Mouse (Mus musculus) layer of hippocampus, postnatal 10 days (tissue): Measurements from ENCODE around the gene Actr5. TPM values are rescaled to one million over a fixed set of nuclear protein-coding genes. Genes with fewer than 3 reads are reported as not detected.
A peak's percentile ranks its signal among the peaks of the same experiment; 100 is the strongest.

Source experiments
- DNase-seq, 2 experiments: peaks; one replicate each; pipeline ENCODE4 v3.0.0; 2021; ENCODE audit warnings: low spot score in 2 of 2
- total RNA-seq, 2 experiments: library from RNA; stranded (reverse); gene quantifications; 2 replicates each; pipeline ENCODE4 v1.2.3; 2021

Actr5 gene
- total RNA-seq, 2 experiments from 2014 or later = 10.3 to 11.9 TPM

DNA sequence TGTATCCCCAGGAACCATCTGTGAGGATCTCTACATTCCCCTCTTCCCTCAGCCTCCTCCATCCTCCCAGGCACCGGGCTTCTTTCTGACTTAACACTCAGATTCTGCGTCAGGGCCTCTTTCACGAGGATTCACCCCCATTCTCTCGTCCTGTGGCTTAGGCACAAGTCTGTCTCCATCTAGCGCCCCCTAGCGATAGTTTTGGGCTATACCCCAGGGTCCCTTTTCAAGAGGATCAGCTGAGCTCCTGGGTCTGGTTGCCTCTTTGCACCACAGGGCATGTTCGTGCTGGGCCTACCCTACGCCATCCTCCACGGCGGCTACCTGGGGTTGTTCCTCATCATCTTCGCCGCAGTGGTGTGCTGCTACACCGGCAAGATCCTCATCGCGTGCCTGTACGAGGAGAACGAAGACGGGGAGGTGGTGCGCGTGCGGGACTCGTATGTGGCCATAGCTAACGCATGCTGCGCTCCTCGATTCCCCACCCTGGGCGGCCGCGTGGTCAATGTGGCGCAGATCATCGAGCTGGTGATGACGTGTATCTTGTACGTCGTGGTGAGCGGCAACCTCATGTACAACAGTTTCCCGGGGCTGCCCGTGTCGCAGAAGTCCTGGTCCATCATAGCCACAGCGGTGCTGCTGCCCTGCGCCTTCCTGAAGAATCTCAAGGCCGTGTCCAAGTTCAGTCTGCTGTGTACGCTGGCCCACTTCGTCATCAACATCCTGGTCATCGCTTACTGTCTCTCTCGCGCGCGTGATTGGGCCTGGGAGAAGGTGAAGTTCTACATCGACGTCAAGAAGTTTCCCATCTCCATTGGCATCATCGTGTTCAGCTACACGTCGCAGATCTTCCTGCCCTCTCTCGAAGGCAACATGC lies 10.9 kb upstream of the Actr5 start:
- DNase-seq = peak; percentile 66 to 68

DNA sequence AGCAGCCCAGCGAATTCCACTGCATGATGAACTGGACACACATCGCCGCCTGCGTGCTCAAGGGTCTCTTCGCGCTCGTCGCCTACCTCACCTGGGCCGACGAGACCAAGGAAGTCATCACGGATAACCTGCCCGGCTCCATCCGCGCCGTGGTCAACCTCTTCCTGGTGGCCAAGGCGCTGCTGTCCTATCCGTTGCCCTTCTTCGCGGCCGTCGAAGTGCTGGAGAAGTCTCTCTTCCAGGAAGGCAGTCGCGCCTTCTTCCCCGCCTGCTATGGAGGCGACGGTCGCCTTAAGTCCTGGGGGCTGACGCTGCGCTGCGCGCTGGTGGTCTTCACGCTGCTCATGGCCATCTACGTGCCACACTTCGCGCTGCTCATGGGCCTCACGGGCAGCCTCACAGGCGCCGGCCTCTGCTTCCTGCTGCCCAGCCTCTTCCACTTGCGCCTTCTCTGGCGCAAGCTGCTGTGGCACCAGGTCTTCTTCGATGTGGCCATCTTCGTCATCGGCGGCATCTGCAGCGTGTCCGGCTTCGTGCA lies 10.2 kb upstream of the Actr5 start:
- DNase-seq = no peak

DNA sequence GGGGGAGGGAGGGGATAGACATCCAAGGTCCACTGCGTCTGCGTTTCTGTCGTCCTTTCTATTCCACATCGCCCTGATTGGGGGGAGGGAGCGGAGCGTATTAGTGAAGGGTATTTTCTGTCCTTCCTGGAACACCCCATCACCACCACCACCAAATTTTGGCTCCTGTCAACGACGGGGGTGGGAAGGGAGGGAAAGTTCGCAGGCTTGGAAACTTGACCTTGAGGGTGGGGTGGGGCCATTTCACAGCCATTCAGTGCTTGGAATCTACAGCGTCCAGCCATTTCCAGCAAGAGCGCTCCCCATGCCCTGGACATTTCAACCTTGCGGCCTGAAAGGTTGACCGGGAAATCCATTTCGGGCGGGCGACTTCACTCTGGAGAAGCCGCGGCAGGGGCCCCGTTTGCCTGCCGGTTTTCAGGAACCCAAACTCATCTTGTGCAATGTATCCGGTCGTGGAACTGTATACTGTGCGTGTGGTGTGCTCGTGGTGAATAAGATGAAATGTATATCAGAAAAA lies 9.5 kb upstream of the Actr5 start:
- DNase-seq = no peak

- no peak for DNase-seq
Measured at GRCm38 (mm10) chr2:158615702-158616101, 9.0 kb upstream of the Actr5 start.

DNA sequence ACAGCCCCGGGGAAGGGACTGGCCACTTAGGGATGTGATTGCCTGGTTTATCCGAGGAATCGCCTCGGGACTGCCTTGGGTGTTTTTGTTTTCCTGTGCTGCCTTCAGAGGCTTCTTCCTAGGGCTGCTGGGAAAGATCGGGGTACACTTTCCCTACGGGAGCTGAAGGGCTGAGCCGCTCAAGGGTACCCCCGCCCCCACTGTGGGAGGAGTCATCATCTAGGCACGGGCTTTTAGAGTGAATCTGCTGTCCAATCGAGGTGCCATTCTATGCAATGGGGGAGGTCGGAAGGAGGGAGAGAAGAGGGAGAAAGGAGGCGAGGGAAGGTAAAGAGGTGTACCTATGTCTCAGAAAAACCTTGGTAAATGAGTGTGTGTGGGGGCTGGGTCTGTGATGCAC lies 8.4 kb upstream of the Actr5 start:
- no peak for DNase-seq

- no peak for DNase-seq
Measured at GRCm38 (mm10) chr2:158616790-158617189, 7.9 kb upstream of the Actr5 start.

- no peak for DNase-seq
Measured at GRCm38 (mm10) chr2:158625231-158625630, 543 bp downstream of the Actr5 start.

DNA sequence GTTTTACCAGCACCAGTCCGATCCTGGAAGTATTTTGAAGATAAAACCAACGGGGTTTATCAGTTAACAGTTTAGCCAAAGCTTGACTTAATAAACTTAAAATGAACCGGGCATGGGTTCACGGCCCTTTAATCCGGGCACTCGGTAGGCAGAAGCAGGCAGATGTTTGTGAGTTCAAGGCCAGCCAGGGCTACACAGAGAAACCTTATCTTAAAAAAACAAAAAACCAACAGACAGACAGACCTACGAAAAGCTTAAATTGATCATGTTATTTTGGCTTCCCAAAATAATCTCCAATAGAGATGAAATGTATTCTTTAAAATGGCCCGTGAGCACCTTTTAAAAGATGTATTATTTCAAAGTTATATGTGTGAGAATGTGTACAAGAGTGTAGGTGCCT lies 1.0 kb downstream of the Actr5 start:
- no peak for DNase-seq

DNA sequence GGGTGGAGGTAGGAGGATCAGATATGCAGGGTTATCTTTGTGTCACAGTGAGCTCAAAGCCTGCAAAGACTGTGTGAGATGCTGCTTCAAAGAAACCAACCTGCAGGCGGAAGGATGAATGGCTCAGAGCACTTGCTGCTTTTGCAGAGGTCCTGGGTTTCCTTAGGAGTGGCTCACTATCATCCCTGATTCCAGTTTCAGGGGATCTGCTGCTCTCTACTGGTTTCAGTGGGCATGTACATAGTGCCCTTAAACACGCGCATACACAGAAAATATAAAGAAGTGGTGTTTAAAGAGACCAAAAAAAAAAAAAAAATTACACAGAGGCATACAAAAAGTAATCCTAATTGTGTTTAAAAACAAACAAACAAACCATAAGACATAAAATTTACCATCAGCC lies 4.2 kb downstream of the Actr5 start:
- no peak for DNase-seq

DNA sequence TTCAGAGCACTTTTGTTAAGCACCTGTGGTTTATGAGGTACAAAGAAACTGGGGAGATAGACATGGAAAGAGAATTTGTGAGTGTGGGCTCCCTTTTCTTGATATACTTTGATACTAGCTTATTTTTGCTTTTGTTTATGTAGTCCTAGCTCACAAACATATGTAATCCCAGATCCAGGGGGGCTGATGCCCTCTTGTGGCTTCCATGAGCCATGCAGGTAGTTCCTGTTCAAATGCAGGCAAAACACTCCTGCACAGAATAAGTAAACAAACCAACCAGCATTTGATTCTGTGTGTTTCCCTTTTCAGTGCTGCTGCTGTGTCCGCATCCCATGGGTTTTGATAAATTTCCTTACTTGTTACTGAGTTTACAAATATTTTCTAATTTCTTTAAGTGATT lies 4.7 kb downstream of the Actr5 start:
- DNase-seq = no peak

GRCm38 (mm10) chr2:158631873-158632272 lies 7.2 kb downstream of the Actr5 start:
- no peak for DNase-seq

DNA sequence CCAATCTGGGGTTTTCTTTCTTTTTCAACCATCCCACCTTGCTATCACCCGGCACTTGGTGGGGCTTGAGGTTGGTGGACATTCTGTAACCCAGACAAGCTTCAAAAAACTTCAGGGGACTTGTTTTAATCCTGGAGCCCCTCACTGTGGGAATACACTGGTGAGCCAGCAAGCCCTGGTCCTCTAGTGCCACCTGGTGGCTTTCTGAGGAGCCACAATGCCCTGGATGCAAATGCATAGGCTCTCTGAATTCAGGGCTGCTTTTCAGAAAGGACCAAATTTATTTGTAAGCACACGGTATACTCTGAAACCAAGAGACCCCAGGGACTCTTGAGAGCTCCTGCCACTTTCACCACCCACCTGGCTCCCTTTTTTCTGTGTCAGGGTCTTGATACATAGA lies 17.2 kb downstream of the Actr5 start:
- DNase-seq = peak; percentile 78 to 82

- no peak for DNase-seq
Measured at GRCm38 (mm10) chr2:158642587-158642986, 17.9 kb downstream of the Actr5 start.

- no peak for DNase-seq
Measured at GRCm38 (mm10) chr2:158643791-158644190, 19.1 kb downstream of the Actr5 start.

GRCm38 (mm10) chr2:158651159-158651908 lies 26.6 kb downstream of the Actr5 start:
- DNase-seq = no peak

DNA sequence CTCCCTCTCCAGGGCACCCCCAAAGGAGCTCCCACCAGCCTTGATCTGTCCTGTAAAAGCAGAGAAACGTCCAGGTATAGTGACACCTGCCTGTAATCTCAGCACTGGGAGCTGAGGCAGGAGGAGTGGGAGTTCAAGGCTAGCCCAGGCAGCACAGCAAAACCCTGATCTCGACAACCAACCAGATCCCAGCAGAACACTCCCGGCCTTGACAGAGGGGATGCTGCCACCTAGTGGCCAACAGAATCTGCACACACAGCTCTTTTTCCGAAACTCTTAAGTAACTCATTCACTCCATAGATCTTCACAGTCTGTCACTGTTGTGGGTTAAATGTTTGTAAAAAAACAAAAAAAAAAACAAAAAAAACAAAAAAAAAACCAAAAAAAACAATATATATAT lies 28.3 kb downstream of the Actr5 start:
- DNase-seq = peak; percentile 79 to 83

GRCm38 (mm10) chr2:158654717-158655116 lies 30.0 kb downstream of the Actr5 start:
- no peak for DNase-seq

DNA sequence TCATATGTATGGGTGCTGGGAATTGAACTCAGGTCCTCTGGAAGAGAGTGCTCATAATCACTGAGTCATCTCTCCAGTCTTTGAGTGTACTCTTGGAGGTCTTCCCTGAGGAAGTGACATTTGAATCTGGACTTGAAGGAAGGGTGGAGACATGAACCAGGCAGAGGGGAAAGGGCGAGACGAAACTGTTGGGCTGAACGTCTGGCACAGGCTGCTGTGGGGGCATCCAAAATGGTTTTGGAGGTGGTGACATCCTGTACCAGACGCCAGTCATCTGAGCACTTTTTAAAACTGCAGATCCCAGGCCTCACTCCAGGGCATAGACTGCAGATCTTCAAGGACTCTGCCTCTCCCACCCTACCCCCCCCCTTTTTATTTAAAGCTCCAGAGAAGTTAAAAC lies 31.1 kb downstream of the Actr5 start:
- no peak for DNase-seq

DNA sequence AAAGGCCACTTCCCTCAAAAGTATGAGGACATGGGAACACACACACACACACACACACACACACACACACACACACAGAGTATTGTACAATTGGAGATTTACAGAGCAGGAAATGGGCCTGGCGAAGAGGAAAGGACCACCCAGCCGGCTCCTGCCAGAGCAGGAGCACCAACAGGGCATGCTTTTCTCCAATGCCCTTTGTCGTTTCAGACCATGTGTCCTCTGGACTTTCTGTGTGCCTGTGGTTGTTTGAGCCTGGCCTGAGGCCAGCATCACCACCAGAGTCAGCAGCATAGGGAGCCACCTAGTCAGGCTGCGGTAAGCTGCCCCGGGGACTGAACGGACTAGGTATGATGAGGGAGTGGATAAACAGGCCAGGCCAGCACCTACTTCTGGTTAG lies 34.1 kb downstream of the Actr5 start:
- no peak for DNase-seq

DNA sequence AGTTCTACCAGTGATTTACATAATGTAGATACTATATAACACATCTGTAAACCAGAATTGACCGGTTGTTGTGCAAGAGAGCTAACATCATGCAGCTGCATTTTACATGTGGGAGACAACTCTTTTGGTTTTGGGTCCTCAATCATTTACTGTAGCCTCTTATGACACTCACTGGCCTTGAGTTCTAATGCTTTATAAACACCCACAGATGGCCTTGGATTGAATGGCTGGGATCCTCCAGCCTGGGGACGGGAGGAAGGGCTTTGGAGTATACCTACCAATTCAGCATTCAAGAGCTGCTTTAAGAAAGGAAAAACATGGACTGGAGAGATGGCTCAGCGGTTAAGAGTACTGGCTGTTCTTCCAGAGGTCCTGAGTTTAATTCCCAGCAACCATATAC lies 34.7 kb downstream of the Actr5 start:
- DNase-seq = no peak

DNA sequence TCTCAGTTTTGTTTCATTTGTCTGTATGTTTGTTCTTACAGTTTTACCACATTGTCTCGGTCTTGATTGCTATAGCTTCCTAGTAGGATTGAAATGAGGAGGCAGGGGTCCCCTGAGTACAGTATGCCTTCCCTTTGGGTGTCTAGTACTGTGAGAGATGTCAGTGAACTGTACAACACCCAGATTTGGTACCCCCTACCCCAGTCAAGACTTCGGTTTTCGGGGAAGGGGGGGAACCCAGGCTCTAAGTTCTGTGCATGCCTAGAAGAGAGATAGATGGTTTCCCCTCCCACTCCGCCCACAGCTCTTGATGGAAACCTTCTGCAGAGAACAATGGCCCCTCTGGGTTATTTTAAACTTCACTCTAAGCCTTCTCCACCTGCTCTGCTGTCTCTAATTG lies 40.4 kb downstream of the Actr5 start, which contains the start of gene Ppp1r16b:
Ppp1r16b (plus strand) TSS at position 301 of the 400 bp plus-strand sequence.
- DNase-seq = no peak
